Mouse (Mus musculus) induced T-regulatory cell, adult 2 months (primary cell): ENCODE data around the gene Olfr709-ps1.
A peak's percentile ranks its signal among the peaks of the same experiment; 100 is the strongest.
"Not testable (repeated sequence)": the region's sequence is repeated elsewhere in the genome, so short reads cannot be mapped to it uniquely, and the experiment has no call there.

ENCODE experiments used
- DNase-seq: peaks from one replicate; pipeline ENCODE4 v3.0.0-alpha.2; 2012; ENCODE audit warnings: low read depth

Olfr709-ps1 gene

DNA sequence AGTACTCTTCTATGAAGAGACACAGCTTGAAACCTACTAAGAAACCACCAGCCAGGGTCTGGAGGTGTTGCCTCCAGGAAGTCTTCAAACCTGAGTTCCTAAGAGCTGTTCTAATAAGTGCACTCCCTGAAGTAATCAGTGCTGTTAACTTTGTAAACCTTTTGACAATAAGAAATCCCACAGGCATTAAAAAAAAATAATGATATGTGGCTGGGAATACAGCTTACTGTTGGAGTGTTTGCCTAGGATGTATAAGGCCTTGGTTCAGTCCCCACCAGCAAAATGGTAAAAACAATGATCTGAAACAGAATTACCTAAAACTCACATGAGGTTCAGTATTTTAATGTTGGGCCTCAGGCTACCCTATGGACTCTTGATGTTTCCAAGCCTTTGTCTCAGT, at the start of gene Olfr709-ps1:
Olfr709-ps1 (minus strand) TSS at position 101 of the 400 bp plus-strand sequence.
- DNase-seq: no peak

DNA sequence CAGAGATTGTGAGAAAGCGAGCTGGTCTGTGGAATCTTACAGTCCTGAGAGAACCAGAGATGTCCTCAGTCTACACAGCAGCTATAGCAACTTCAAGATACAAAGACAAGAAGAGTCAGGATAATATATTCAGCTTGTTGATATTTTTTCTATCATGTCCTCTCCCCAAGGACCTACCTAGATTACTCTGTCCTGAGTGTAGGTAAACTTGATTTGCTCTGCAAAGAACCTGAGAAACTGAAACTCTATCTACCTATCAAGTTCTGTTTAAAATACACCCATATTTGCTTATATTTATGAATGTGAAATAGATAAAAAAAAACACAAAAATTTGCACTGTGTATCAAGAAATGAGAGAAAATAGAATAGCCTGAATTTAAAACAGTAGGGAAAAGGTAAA, 43.3 kb upstream of the Olfr709-ps1 start, which contains the start of gene Olfr711:
Olfr711 (minus strand) TSS at position 101 of the 400 bp plus-strand sequence.
- no peak for DNase-seq

DNA sequence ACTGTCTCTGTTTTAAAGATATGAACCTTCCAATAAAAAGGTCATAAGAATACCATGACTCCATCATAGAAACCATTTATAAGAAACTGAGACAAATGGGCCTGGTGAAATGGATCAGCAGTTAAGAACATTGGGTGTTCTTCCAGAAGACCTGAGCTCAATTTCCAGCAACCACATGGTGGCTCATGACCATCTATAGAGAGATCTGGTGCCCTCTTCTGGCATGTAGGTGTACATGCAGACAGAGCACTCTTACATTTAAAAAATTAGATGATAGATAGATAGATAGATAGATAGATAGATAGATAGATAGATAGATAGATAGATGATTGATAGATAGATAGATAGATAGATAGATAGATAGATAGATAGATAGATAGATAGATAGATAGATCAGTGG, 35.5 kb upstream of the Olfr709-ps1 start:
- peak; percentile 44 for DNase-seq

DNA sequence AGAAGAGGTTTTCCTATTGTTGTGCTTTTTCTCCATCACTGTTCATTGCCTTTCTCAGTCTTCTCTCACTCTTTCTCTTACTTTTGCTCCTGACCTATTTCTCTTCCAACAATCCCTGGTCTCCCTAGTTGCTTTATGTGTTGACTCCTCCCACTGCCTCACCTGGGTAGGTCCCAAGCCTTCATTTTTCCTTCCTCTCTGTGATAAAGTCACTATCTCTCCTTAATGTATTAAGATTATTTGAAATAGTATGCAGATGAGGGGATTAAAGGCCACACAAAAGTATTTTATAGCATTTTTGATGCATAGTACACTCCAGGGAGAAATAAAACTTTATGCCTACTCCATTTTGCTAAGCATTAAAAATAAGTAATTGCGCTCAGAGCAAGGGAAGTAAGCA, 31.8 kb upstream of the Olfr709-ps1 start, which contains the start of gene Olfr6:
Olfr6 (minus strand) TSS at position 101 of the 400 bp plus-strand sequence.
- no peak for DNase-seq

DNA sequence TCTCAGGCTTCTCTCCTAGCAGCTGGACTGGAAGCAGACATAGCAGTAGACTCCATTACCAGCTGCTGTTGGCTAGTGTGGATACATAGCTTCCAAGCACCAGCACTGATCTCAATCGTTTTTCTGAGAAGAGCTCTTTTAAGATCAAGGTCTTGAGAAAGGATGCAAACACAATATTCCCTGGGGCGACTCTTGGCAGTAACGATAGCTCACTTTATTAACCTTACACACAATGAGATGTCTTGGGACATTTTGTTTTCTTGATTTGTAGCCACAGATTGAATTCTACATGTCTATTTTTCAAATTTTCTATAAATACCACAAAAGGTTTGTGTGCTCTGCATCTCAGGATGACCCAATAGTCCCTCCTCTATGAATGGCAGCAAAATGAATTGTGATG, 16.2 kb upstream of the Olfr709-ps1 start, which contains the start of gene Olfr710:
Olfr710 (minus strand) TSS at position 101 of the 400 bp plus-strand sequence.
- no peak for DNase-seq

DNA sequence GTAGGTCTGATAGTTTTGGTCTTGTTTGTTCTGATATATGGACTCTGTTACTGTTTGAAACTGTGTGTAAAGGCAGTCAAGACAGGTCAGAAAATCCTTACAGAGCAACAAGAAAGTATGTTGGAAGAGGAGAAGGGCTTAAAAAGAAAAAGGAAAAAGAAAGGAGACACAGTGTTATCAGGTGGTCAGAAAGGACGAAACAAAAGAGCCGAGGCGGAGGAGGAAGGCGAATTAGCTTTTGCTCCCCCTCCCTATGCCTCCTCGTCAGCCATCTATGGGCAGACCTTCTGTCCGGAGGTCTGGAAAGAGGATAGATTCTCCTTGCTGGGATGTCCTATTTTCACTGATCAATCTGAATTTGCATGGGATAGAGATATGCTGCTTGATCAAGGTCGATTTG, 11.1 kb downstream of the Olfr709-ps1 start:
- DNase-seq: not testable (repeated sequence)

DNA sequence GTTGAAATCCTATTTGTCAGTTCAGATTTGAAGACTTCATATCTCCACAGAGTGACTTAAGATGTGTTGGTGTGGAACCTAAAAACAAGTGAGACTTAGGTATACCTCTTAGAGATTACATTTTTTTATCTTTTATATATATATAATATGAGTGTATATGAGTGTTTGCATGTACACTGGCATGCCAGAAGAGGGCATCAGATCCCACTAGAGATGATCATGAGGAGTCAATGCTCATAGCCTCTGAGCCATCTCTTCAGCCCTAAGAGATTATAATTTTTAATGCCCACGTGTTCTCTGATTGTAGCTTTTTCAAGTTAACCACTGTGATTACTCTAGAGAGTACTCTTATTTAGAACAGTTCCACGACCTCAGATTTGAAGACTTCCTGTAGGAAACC, 24.3 kb downstream of the Olfr709-ps1 start, which contains the start of gene Olfr1532-ps1:
Olfr1532-ps1 (plus strand) TSS at position 326 of the 400 bp plus-strand sequence.
- DNase-seq: no peak

DNA sequence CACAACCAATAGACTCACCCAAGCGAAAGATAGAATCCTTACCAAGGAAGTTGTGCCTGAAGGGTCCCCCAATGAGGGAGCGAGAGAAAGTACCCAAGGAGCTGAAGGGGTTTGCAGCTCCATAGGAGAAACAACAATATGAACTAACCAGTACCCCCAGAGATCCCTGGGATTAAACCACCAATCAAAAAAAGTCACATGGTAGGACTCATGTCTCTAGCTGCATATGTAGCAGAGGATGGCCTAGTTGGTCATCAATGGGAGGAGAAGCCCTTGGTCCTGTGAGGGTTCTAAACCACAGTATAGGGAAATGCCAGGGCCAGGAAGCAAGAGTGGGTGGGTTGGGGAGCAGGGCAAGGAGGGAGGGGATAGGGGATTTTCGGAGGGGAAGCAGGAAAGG, 30.9 kb downstream of the Olfr709-ps1 start, which contains the start of gene Olfr707:
Olfr707 (minus strand) TSS at position 101 of the 400 bp plus-strand sequence.
- not testable (repeated sequence) for DNase-seq

DNA sequence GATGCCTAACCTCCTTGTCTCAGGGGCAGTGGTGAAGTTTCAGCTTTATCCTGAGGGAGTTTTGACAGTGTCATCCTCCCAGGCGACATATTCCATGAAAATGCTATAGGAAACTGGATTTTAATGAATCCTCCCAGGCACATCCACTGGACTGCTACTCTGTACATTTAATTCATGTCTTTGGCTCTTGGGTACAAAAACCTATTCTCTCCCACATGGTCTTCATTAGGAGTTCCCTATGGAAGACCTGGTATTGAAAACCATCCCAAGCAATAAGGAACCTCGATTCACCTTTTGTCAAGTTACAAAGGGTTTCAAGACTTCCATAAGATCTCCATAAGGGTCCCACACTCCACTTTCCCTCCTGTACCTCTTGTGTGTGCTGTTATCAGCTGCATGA, 44.0 kb downstream of the Olfr709-ps1 start, which contains the start of gene Olfr706:
Olfr706 (minus strand) TSS at position 101 of the 400 bp plus-strand sequence.
- no peak for DNase-seq

DNA sequence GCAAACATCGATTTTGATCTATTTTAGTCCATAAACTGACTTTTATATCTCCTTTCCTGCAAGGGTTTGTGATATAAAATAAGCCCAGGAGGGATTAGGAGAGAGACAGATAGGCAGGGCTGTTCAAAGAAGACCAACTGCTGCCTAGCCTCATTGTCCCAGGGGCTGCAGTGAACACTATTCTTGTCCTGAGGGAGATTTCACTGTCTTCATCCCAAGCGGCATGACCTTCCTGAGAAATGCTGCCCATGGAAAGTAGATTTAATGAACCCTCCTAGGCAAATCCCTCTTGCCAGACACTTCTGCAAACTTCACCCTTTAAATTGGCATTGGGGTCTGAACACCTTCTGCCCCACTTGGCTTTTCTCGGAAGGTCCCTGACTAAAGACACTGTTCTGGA, 55.2 kb downstream of the Olfr709-ps1 start, which contains the start of gene Olfr705:
Olfr705 (minus strand) TSS at position 101 of the 400 bp plus-strand sequence.
- DNase-seq: no peak
